Comparison of ENCODE assay signal across 8 mouse cellular contexts in genomic region chr5:24843103-24843475, GRCm38 (mm10). TPM values are rescaled to one million over a fixed set of nuclear protein-coding genes. Genes with fewer than 3 reads are reported as not detected.
DNase-seq lines count a peak whose midpoint lies in the region; ATAC-seq and TF ChIP-seq lines count a peak whose summit lies in the region.

No protein-coding gene starts in this region.

- H3K9ac ChIP-seq in forebrain, embryonic 16.5 days (replicated peaks; ENCODE audit: low read depth, low read length), result peak overlapping the region; percentile 69
- H3K9ac ChIP-seq in liver, embryonic 15.5 days, result peak overlapping the region; percentile 62
- H3K9ac ChIP-seq in stomach, postnatal 0 days (ENCODE audit: low read length), result peak overlapping the region; percentile 19

- peak in 1 of 2 experiments; percentile 48 for DNase-seq in layer of hippocampus, adult 2 months (ENCODE audit: low spot score in 2 of 2)
- no peak for DNase-seq in layer of hippocampus, postnatal 14 days (ENCODE audit: low spot score in 2 of 2)
- DNase-seq in stomach, postnatal 0 days (ENCODE audit: low spot score), result no peak
- no peak for DNase-seq in ovary, postnatal 14 days (ENCODE audit: low spot score)
- no peak for DNase-seq in T-cell, adult 2 months (ENCODE audit: low spot score)

- no peaks in the 10 kb centered on the region for H3K27me3 ChIP-seq in forebrain, embryonic 16.5 days (replicated peaks; ENCODE audit: control insufficient read depth, insufficient read depth, low read length)
- H3K27me3 ChIP-seq in liver, embryonic 15.5 days, result no peaks in the 10 kb centered on the region
- no peaks in the 10 kb centered on the region for H3K27me3 ChIP-seq in stomach, postnatal 0 days (ENCODE audit: control insufficient read depth, insufficient read depth, low read length)

- H3K36me3 ChIP-seq in forebrain, embryonic 16.5 days (ENCODE audit: control insufficient read depth, insufficient read depth), result no peaks in the 10 kb centered on the region
- H3K36me3 ChIP-seq in liver, embryonic 15.5 days (replicated peaks), result no peaks in the 10 kb centered on the region
- H3K36me3 ChIP-seq in stomach, postnatal 0 days (ENCODE audit: control insufficient read depth, insufficient read depth, low read length), result no peaks in the 10 kb centered on the region

- TF ChIP-seq EP300 in stomach, postnatal 0 days (optimal IDR thresholded peaks at IDR 0.05), result no peak

- 1% methylated on average over 21 of the region's 21 CpGs for WGBS in bone marrow, adult 2 months
- under 1% methylated on average over 21 of the region's 21 CpGs for WGBS in forebrain, embryonic 16.5 days
- 1% methylated on average over 21 of the region's 21 CpGs for WGBS in liver, embryonic 15.5 days (ENCODE audit: insufficient replicate concordance)
- WGBS in stomach, postnatal 0 days, result 1% methylated on average over 21 of the region's 21 CpGs

- peak overlapping the region; percentile 76 for H3K4me3 ChIP-seq in layer of hippocampus, adult 2 months
- H3K4me3 ChIP-seq in bone marrow, adult 2 months (replicated peaks; ENCODE audit: control insufficient read depth, low read depth, low read length), result peak overlapping the region; percentile 52
- peak overlapping the region; percentile 91 for H3K4me3 ChIP-seq in forebrain, embryonic 16.5 days (replicated peaks; ENCODE audit: low read length)
- H3K4me3 ChIP-seq in liver, embryonic 15.5 days (replicated peaks), result peak overlapping the region; percentile 93
- peak overlapping the region; percentile 33 for H3K4me3 ChIP-seq in stomach, postnatal 0 days (ENCODE audit: low read depth, low read length)

- TF ChIP-seq CTCF in layer of hippocampus, adult 2 months (conservative IDR thresholded peaks at IDR 0.05), result no peak
- no peak for TF ChIP-seq CTCF in bone marrow, adult 2 months (IDR thresholded peaks at IDR 0.05; ENCODE audit: control insufficient read depth, insufficient read depth, low read length)
- no peak for TF ChIP-seq CTCF in stomach, postnatal 0 days (IDR thresholded peaks at IDR 0.05; ENCODE audit: low read depth)

- H3K4me1 ChIP-seq in bone marrow, adult 2 months (ENCODE audit: control insufficient read depth, insufficient read depth, low read length), result peaks cover 2% of the 10 kb centered on the region; the same call in 1 of the 2 replicates
- H3K4me1 ChIP-seq in forebrain, embryonic 16.5 days (replicated peaks; ENCODE audit: control insufficient read depth, insufficient read depth, low read length), result peaks cover 28% of the 10 kb centered on the region
- peaks cover 40% of the 10 kb centered on the region for H3K4me1 ChIP-seq in liver, embryonic 15.5 days (replicated peaks)
- H3K4me1 ChIP-seq in stomach, postnatal 0 days (replicated peaks; ENCODE audit: control insufficient read depth, insufficient read depth), result 0 out of 2 replicates have a peak, but pooled peaks cover 3% of the 10 kb centered on the region

- H3K27ac ChIP-seq in layer of hippocampus, adult 2 months, result peak overlapping the region; percentile 100
- H3K27ac ChIP-seq in bone marrow, adult 2 months (ENCODE audit: control insufficient read depth, insufficient read depth, low read depth, low read length, poor library complexity), result peak overlapping the region; percentile 76
- H3K27ac ChIP-seq in forebrain, embryonic 16.5 days (ENCODE audit: low read length), result peak overlapping the region; percentile 91
- peak overlapping the region; percentile 100 for H3K27ac ChIP-seq in liver, embryonic 15.5 days (replicated peaks)
- H3K27ac ChIP-seq in stomach, postnatal 0 days (replicated peaks), result peak overlapping the region; percentile 89

- peak; percentile 11 for ATAC-seq in forebrain, embryonic 16.5 days
- peak; percentile 2; the same call in 1 of the 2 replicates for ATAC-seq in liver, embryonic 15.5 days (ENCODE audit: insufficient read depth)
- peak; percentile 1 for ATAC-seq in stomach, postnatal 0 days (ENCODE audit: low FRiP score, low TSS enrichment)

- no peaks in the 10 kb centered on the region for H3K9me3 ChIP-seq in forebrain, embryonic 16.5 days (ENCODE audit: control insufficient read depth, low read length)
- no peaks in the 10 kb centered on the region for H3K9me3 ChIP-seq in liver, embryonic 15.5 days (replicated peaks)
- no peaks in the 10 kb centered on the region for H3K9me3 ChIP-seq in stomach, postnatal 0 days (ENCODE audit: control insufficient read depth, low read length)

- peak overlapping the region; percentile 78 for H3K4me2 ChIP-seq in forebrain, embryonic 16.5 days (ENCODE audit: low read length)
- peak overlapping the region; percentile 98 for H3K4me2 ChIP-seq in liver, embryonic 15.5 days
- peak overlapping the region; percentile 61 for H3K4me2 ChIP-seq in stomach, postnatal 0 days (replicated peaks; ENCODE audit: low read depth)

- TF ChIP-seq POLR2A in bone marrow, adult 2 months (IDR thresholded peaks at IDR 0.05; ENCODE audit: borderline replicate concordance, control insufficient read depth, low read depth, low read length), result no peak

RNA-seq across cellular contexts. Expression of gene Rheb, which starts 0.7 kb away (rescaled TPM):
- total RNA-seq in layer of hippocampus, adult 2 months (2021), result 100 to 1,000 TPM; 106 to 115 TPM
- total RNA-seq in layer of hippocampus, postnatal 14 days (2021), result 100 to 1,000 TPM; 111 to 117 TPM
- polyA plus RNA-seq in bone marrow, adult 2 months (2011; ENCODE audit: insufficient read depth, insufficient read length, low replicate concordance, missing spikeins), result 30.4 and 42.3 TPM in 2 replicates
- 273 and 294 TPM in 2 replicates for polyA plus RNA-seq in forebrain, embryonic 16.5 days (2015; fragmentation: Nextera tagmentation; extraction: Ambion mirVana)
- polyA plus RNA-seq in liver, embryonic 15.5 days (2015; fragmentation: Nextera tagmentation; extraction: Ambion mirVana), result 68.4 and 72.0 TPM in 2 replicates
- 209 and 218 TPM in 2 replicates for polyA plus RNA-seq in stomach, postnatal 0 days (2015; fragmentation: Nextera tagmentation; extraction: Ambion mirVana)

Comparison
In these comparisons a context has a peak if more than half of its experiments do, and no peak if none do; other contexts are left out.
1. H3K4me3 ChIP-seq: peak in every context shown above with its lines; median percentile 93 in liver, embryonic 15.5 days; 91 in forebrain, embryonic 16.5 days; 76 in layer of hippocampus, adult 2 months; 52 in bone marrow, adult 2 months; 33 in stomach, postnatal 0 days.
2. H3K9ac ChIP-seq: peak in every context shown above with its lines; median percentile 69 in forebrain, embryonic 16.5 days; 62 in liver, embryonic 15.5 days; 19 in stomach, postnatal 0 days.